Mouse (Mus musculus) lung, postnatal 0 days (tissue): Measurements from ENCODE around the gene Frrs1.

Experiments used
- CTCF ChIP-seq: IDR thresholded peaks from 2 replicates; pipeline ENCODE4 v1.5.1; 2016; ENCODE audit warnings: antibody characterized with exemption, mild to moderate bottlenecking
- EP300 ChIP-seq: IDR thresholded peaks from 2 replicates; pipeline ENCODE4 v1.6.1; 2016; ENCODE audit warnings: antibody characterized with exemption, mild to moderate bottlenecking, control low read depth

GRCm38 (mm10) chr3:116892872-116893271, 33.6 kb downstream of the Frrs1 start:
- no peak for TF ChIP-seq CTCF
- TF ChIP-seq EP300: no peak
